Mouse (Mus musculus): ENCODE measurements around the gene Lca5.

Gene Lca5

GRCm38 (mm10) chr9:83389570-83389969 lies 51.4 kb downstream of the Lca5 start:
- DNase-seq, result no peak

GRCm38 (mm10) chr9:83386264-83386855 lies 54.6 kb downstream of the Lca5 start:
- no peak for DNase-seq

- no peak for DNase-seq
These were observed 55.6 kb downstream of the Lca5 start for GRCm38 (mm10) chr9:83385301-83385700.

- no peak for DNase-seq
These were observed 57.7 kb downstream of the Lca5 start for GRCm38 (mm10) chr9:83383235-83383634.

GRCm38 (mm10) chr9:83382775-83383174 lies 58.2 kb downstream of the Lca5 start:
- DNase-seq, result peak in 1 of 2 experiments; percentile 46

- peak in 1 of 2 experiments; percentile 38 for DNase-seq
These were observed 59.6 kb downstream of the Lca5 start for GRCm38 (mm10) chr9:83381317-83381716.

GRCm38 (mm10) chr9:83379661-83380060 lies 61.3 kb downstream of the Lca5 start:
- DNase-seq, result peak; percentile 59 to 68

GRCm38 (mm10) chr9:83377132-83377531 lies 63.8 kb downstream of the Lca5 start:
- DNase-seq, result no peak

- DNase-seq, result no peak
These were observed 65.3 kb downstream of the Lca5 start for GRCm38 (mm10) chr9:83375522-83376176.

- DNase-seq, result no peak
These were observed 70.0 kb downstream of the Lca5 start for GRCm38 (mm10) chr9:83370907-83371306.

- peak; percentile 60 to 80 for DNase-seq
These were observed 72.7 kb downstream of the Lca5 start for GRCm38 (mm10) chr9:83368234-83368633.

GRCm38 (mm10) chr9:83355802-83356201 lies 85.1 kb downstream of the Lca5 start:
- DNase-seq, result no peak

GRCm38 (mm10) chr9:83353316-83353715 lies 87.6 kb downstream of the Lca5 start:
- no peak for DNase-seq

- DNase-seq, result no peak
These were observed 89.8 kb downstream of the Lca5 start for GRCm38 (mm10) chr9:83351171-83351570.

GRCm38 (mm10) chr9:83350613-83351012 lies 90.3 kb downstream of the Lca5 start:
- peak; percentile 27 to 60 for DNase-seq

GRCm38 (mm10) chr9:83349905-83350304 lies 91.0 kb downstream of the Lca5 start:
- DNase-seq, result no peak

GRCm38 (mm10) chr9:83349504-83349903 lies 91.4 kb downstream of the Lca5 start:
- DNase-seq, result peak in 1 of 2 experiments; percentile 18

- DNase-seq, result no peak
These were observed 93.4 kb downstream of the Lca5 start for GRCm38 (mm10) chr9:83347521-83347920.

GRCm38 (mm10) chr9:83342491-83343370 lies 98.2 kb downstream of the Lca5 start:
- DNase-seq, result no peak

Measured in cerebellum, postnatal 14 days (tissue).